Mouse (Mus musculus) E14TG2a.4 (cell line): Measurements from ENCODE around the gene Pde12.

Source experiments
- CTCF ChIP-seq: conservative IDR thresholded peaks from 2 replicates; pipeline ENCODE4 v1.5.1; 2014; ENCODE audit warnings: low read length
- POU5F1 ChIP-seq: IDR thresholded peaks from 2 replicates; pipeline ENCODE4 v1.6.1; 2014; ENCODE audit warnings: low read length, borderline replicate concordance

- TF ChIP-seq CTCF = peak; percentile 37
- TF ChIP-seq POU5F1 = no peak
Measured at GRCm38 (mm10) chr14:26697912-26698311, 28.2 kb upstream of the Pde12 start.
